Mouse (Mus musculus) 416B (cell line): ENCODE data around the gene Ceacam12.
"Not testable (repeated sequence)": the region's sequence is repeated elsewhere in the genome, so short reads cannot be mapped to it uniquely, and the experiment has no call there.

Experiments used
- DNase-seq: peaks from one replicate; pipeline ENCODE4 v3.0.0; 2011; ENCODE audit warnings: low read depth

Ceacam12 gene

GRCm38 (mm10) chr7:18065629-18066028 is at the start of gene Ceacam12:
TSS of gene Ceacam12 (plus strand) at chr7:18065929.
- DNase-seq, result no peak

DNA sequence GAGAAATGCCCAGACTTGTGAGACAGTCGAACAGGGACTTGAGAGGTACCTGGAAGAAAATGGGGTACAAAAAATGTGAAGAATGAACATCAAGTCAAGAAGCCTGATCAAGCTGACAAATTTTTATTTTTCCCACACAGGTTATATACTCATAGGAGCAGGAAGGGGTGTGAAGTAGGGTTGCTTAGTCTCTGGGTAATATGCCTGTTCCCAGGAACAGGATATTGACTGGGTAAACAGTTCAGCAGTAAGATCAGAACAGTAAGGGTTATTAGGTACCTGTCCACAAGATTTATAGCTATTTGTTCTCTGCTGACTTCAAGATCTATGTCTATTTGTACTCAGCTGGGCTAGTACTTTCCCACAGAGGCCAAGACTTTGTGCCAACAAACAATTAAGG is 8.1 kb downstream of the Ceacam12 start:
- not testable (repeated sequence) for DNase-seq

- DNase-seq, result peak; percentile 30
These were observed 35.1 kb downstream of the Ceacam12 start for GRCm38 (mm10) chr7:18100785-18101184.
